Mouse (Mus musculus): ENCODE results near the gene Asna1. TPM values are rescaled to one million over a fixed set of nuclear protein-coding genes. Genes with fewer than 3 reads are reported as not detected.

The Asna1 gene
- polyA plus RNA-seq, 1 experiment from 2014 or later, result 154 TPM

DNA sequence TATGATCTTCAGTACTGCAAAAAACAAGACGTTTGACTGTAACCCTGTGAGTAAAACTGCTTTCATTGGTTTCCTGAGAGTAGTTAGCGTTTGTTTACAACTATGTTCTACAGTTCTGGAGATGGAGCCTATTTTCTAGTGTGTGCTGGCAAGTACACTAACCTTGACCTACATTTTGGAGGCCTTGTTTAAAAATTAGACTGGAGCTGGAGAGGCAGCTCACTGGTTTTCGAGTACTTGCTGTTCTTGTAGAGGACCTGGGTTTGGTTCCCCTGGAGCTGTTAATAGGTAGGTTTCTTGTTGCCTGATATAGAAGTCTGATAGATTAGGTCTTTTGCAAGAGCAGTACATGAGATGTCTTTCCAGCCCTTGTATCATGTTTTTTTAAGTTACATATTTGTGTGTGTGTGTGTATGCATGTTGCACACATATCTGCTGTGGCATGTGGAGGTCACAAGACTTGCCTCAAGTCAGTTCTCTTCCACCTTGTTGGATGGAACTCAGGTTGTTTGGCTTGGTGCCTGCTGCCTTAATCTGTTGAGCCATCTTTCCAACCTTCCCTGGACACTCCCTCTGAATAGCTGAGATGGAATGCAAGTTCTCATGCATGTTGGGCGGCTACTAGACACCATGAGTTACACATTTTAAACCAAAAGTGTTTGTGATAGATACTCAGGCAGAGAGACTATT, 7.7 kb upstream of the Asna1 start:
- ATAC-seq (ENCODE audit: low FRiP score), result no peak
- WGBS, result 86% methylated on average over 4 of the region's 4 CpGs

GRCm38 (mm10) chr8:85029271-85029670, 4.2 kb upstream of the Asna1 start:
- no peak overlapping the region for H3K4me3 ChIP-seq (replicated peaks)
- H3K9ac ChIP-seq (replicated peaks), result peak overlapping the region; percentile 21; the same call in 1 of the 2 replicates
- ATAC-seq (ENCODE audit: low FRiP score), result no peak
- peaks cover 38% of the 10 kb centered on the region for H3K4me1 ChIP-seq
- peak overlapping the region; percentile 92 for H3K4me2 ChIP-seq
- H3K36me3 ChIP-seq, result peaks cover 35% of the 10 kb centered on the region
- 89% methylated on average over 14 of the region's 14 CpGs for WGBS
- no peaks in the 10 kb centered on the region for H3K9me3 ChIP-seq (replicated peaks)
- H3K27ac ChIP-seq (replicated peaks), result no peak overlapping the region
- no peaks in the 10 kb centered on the region for H3K27me3 ChIP-seq (replicated peaks)

More for the DNA sequence above, 7.7 kb upstream of the Asna1 start:
- H3K36me3 ChIP-seq, result peaks cover 35% of the 10 kb centered on the region
- no peak overlapping the region for H3K27ac ChIP-seq (replicated peaks)
- H3K9ac ChIP-seq (replicated peaks), result no peak overlapping the region
- H3K4me3 ChIP-seq (replicated peaks), result no peak overlapping the region
- no peaks in the 10 kb centered on the region for H3K9me3 ChIP-seq (replicated peaks)
- no peak overlapping the region for H3K4me2 ChIP-seq
- no peaks in the 10 kb centered on the region for H3K27me3 ChIP-seq (replicated peaks)
- H3K4me1 ChIP-seq, result peaks cover 36% of the 10 kb centered on the region

DNA sequence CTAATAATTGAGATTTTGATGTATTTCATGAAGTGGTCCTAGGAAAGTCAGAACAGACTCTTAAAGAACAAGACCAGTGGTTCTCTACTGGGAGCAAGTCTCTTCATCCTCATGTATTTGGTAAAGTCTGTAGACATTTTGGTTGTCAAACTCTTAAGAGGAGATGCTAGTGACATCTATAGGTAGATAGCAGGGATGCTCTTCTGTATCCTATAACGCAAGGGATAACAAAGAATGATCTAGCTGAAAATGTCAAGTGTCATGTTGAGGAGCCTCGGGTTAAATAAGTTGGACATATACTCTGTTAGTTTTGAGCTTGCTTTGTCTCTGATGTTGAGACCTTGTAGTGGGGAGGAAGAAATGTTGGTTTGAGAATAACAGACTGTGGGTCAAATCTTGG, 2.8 kb upstream of the Asna1 start:
- 26% methylated on average over 2 of the region's 2 CpGs for WGBS
- H3K9me3 ChIP-seq (replicated peaks), result no peaks in the 10 kb centered on the region
- ATAC-seq (ENCODE audit: low FRiP score), result no peak

GRCm38 (mm10) chr8:85027516-85027855, 2.4 kb upstream of the Asna1 start:
- Histone ChIP-seq H3K36me3 (peaks cover 43% of the 10 kb centered on the region), H3K9ac (replicated peaks) (peak overlapping the region; percentile 100), H3K27ac (replicated peaks) (peak overlapping the region; percentile 86), H3K4me1 (peaks cover 51% of the 10 kb centered on the region), H3K9me3 (replicated peaks) (no peaks in the 10 kb centered on the region), H3K4me2 (peak overlapping the region; percentile 92), H3K27me3 (replicated peaks) (no peaks in the 10 kb centered on the region), H3K4me3 (replicated peaks) (peak overlapping the region; percentile 100)
- no peak for ATAC-seq (ENCODE audit: low FRiP score)
- 4% methylated on average over 13 of the region's 13 CpGs for WGBS

More for the DNA sequence above, 2.8 kb upstream of the Asna1 start:
- peak overlapping the region; percentile 100 for H3K4me3 ChIP-seq (replicated peaks)
- peaks cover 41% of the 10 kb centered on the region for H3K36me3 ChIP-seq
- H3K4me1 ChIP-seq, result peaks cover 51% of the 10 kb centered on the region
- no peaks in the 10 kb centered on the region for H3K27me3 ChIP-seq (replicated peaks)
- peak overlapping the region; percentile 92 for H3K4me2 ChIP-seq
- H3K9ac ChIP-seq (replicated peaks), result peak overlapping the region; percentile 100
- H3K27ac ChIP-seq (replicated peaks), result no peak overlapping the region

DNA sequence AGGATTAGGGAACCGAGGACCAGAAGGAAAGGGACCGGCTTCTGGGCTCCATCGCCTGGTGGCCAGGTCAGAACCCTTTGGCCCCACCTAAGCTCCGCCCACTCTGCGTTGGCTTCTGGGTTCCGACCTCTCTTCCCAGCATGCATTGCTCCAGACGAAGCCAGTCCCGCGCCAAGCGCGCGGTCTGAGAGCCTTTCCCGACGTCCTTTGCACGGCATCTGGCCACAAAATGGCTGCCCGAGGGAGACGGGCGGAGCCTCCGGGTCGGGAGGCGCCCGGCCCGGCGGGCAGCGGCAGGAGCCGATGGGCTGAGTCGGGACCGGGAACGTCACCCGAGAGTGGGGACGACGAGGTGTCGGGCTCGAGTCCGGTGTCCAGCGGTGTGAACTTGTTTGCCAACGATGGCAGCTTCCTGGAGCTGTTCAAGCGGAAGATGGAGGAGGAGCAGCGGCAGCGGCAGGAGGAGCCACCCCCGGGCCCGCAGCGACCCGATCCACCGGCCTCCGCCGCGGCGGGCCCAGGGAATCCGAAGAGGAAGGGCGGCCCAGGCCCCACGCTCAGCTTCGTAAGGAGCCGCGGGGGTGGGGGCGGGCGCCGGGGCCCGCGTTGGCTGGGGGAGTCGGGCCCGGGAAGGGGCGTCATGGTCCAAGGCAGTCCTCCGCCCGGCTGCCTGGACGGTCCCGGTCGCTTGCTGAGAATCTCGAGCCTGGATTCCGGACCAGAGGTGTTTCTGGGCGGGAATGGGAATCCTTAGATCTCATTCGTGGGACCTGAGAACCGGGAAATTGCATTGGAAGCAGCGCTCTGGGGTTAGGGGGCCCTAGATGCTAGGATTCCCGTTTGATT, 1.8 kb upstream of the Asna1 start, which contains the start of gene Trir:
Gene Trir, plus strand, starts transcription at position 154 of the 846 bp plus-strand sequence.
- H3K27me3 ChIP-seq (replicated peaks), result no peaks in the 10 kb centered on the region
- ATAC-seq (ENCODE audit: low FRiP score), result peak; percentile 83
- H3K36me3 ChIP-seq, result peaks cover 43% of the 10 kb centered on the region
- H3K9ac ChIP-seq (replicated peaks), result peak within 1 kb of the TSS; percentile 100
- under 1% methylated on average over 75 of the region's 75 CpGs for WGBS
- peak within 1 kb of the TSS; percentile 86 for H3K27ac ChIP-seq (replicated peaks)
- peak within 1 kb of the TSS; percentile 100 for H3K4me3 ChIP-seq (replicated peaks)
- no peaks in the 10 kb centered on the region for H3K9me3 ChIP-seq (replicated peaks)
- peak within 1 kb of the TSS; percentile 92 for H3K4me2 ChIP-seq
- H3K4me1 ChIP-seq, result peaks cover 51% of the 10 kb centered on the region

GRCm38 (mm10) chr8:85023846-85024245, 1.2 kb downstream of the Asna1 start:
- H3K4me1 ChIP-seq, result peaks cover 40% of the 10 kb centered on the region
- H3K27me3 ChIP-seq (replicated peaks), result no peaks in the 10 kb centered on the region
- no peaks in the 10 kb centered on the region for H3K9me3 ChIP-seq (replicated peaks)
- H3K4me2 ChIP-seq, result peak overlapping the region; percentile 92
- H3K4me3 ChIP-seq (replicated peaks), result peak overlapping the region; percentile 97
- WGBS, result 95% methylated on average over 3 of the region's 3 CpGs
- ATAC-seq (ENCODE audit: low FRiP score), result no peak
- no peak overlapping the region for H3K27ac ChIP-seq (replicated peaks)
- peaks cover 47% of the 10 kb centered on the region for H3K36me3 ChIP-seq
- no peak overlapping the region for H3K9ac ChIP-seq (replicated peaks)

DNA sequence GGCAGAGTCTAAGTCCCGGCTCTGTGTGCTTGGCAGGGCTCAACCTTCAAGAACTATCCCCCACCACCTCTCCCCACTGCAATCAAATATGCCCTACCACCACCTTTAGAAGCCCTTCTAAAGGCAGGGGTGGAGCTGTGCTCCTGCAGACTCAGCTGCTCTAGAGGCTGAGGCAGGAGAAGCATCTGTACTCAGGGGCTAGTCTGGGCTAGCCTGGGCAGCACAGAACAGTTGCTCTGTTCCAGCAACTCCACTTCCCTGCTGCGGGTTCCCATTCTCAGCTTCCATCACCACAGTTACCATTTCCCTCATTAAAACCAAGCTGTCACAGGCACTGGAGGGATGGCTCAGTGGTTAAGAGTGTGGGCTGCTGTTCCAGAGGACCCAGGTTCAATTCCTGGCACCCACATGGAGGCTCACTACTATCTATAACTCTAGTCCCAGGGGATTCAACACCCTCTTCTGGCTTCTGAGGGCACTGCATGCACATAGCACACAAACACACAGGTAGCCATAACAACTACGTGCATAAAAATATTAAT, 3.5 kb downstream of the Asna1 start:
- Histone ChIP-seq H3K4me2 (no peak overlapping the region), H3K4me1 (peaks cover 29% of the 10 kb centered on the region), H3K27me3 (replicated peaks) (no peaks in the 10 kb centered on the region), H3K9ac (replicated peaks) (no peak overlapping the region), H3K4me3 (replicated peaks) (no peak overlapping the region), H3K36me3 (peaks cover 63% of the 10 kb centered on the region), H3K27ac (replicated peaks) (no peak overlapping the region), H3K9me3 (replicated peaks) (no peaks in the 10 kb centered on the region)
- WGBS, result 94% methylated on average over 3 of the region's 3 CpGs
- ATAC-seq (ENCODE audit: low FRiP score), result no peak

- peaks cover 46% of the 10 kb centered on the region for H3K36me3 ChIP-seq
- H3K4me1 ChIP-seq, result peaks cover 7% of the 10 kb centered on the region
- H3K4me3 ChIP-seq (replicated peaks), result no peak overlapping the region
- H3K4me2 ChIP-seq, result no peak overlapping the region
- no peak overlapping the region for H3K9ac ChIP-seq (replicated peaks)
- no peaks in the 10 kb centered on the region for H3K9me3 ChIP-seq (replicated peaks)
- no peak overlapping the region for H3K27ac ChIP-seq (replicated peaks)
- peaks cover 15% of the 10 kb centered on the region; the same call in 1 of the 2 replicates for H3K27me3 ChIP-seq (replicated peaks)
- ATAC-seq (ENCODE audit: low FRiP score), result no peak
- WGBS, result 62% methylated on average over 5 of the region's 5 CpGs
Observed at GRCm38 (mm10) chr8:85017209-85017608, 7.9 kb downstream of the Asna1 start.

DNA sequence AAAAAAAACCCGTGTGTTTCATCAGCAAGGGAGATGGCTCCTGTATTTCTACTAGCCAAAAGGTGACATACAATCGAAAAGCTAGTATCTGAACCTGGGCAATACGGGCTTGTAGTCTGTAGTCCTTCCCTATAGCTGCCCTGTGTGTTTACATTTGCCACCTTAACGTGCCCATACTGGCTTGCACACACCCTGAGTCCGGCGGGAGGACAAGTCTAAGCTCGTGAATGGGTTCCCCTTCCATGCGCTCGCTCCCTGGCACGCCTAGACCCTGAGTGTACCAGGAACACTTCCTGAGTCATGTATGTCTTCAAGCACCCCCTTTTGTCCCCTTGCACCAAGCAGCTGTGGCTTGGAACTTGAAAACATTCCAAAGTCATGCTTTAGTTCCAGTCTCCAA, 8.4 kb downstream of the Asna1 start:
- 75% methylated on average over 10 of the region's 10 CpGs for WGBS
- no peak for ATAC-seq (ENCODE audit: low FRiP score)
- H3K9ac ChIP-seq (replicated peaks), result no peak overlapping the region

DNA sequence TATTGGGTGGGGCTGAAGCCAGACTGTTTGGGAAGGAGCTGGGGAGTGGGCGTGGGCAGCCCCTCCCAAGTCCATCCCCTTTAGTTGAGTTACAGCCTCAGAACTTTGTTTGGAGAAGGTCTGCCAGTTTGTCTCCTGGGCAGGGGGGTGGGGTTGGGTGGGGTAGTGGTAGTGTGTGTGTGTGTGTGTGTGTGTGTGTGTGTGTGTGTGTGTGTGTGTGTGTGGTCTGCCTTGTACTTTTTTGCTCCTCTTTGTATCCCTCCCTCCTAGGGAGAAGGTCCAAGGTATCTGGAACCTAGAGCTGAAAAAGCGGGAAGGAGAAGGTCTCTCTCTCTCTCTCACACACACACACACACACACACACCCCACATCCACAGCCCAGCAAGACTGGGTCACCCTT, 10.7 kb downstream of the Asna1 start, which contains the start of gene Best2:
Gene Best2, minus strand, starts transcription at position 101 of the 400 bp plus-strand sequence.
- Histone ChIP-seq H3K27me3 (replicated peaks) (peaks cover 32% of the 10 kb centered on the region), H3K4me1 (peaks cover 7% of the 10 kb centered on the region), H3K4me3 (replicated peaks) (peak within 1 kb of the TSS; percentile 41), H3K9me3 (replicated peaks) (no peaks in the 10 kb centered on the region), H3K4me2 (peak within 1 kb of the TSS; percentile 74), H3K27ac (replicated peaks) (no peak within 1 kb of the TSS), H3K36me3 (peaks cover 21% of the 10 kb centered on the region), H3K9ac (replicated peaks) (peak within 1 kb of the TSS; percentile 50; the same call in 1 of the 2 replicates)
- 53% methylated on average over 2 of the region's 2 CpGs for WGBS
- ATAC-seq (ENCODE audit: low FRiP score), result no peak

More for the DNA sequence above, 8.4 kb downstream of the Asna1 start:
- peaks cover 17% of the 10 kb centered on the region for H3K27me3 ChIP-seq (replicated peaks)
- peaks cover 42% of the 10 kb centered on the region for H3K36me3 ChIP-seq
- H3K9me3 ChIP-seq (replicated peaks), result no peaks in the 10 kb centered on the region
- H3K27ac ChIP-seq (replicated peaks), result no peak overlapping the region
- no peak overlapping the region for H3K4me2 ChIP-seq
- no peak overlapping the region for H3K4me3 ChIP-seq (replicated peaks)
- peaks cover 7% of the 10 kb centered on the region for H3K4me1 ChIP-seq

- peak; percentile 77 for ATAC-seq (ENCODE audit: low FRiP score)
- 4% methylated on average over 25 of the region's 26 CpGs for WGBS
- H3K9ac ChIP-seq (replicated peaks), result peak overlapping the region; percentile 50; the same call in 1 of the 2 replicates
- no peaks in the 10 kb centered on the region for H3K9me3 ChIP-seq (replicated peaks)
- H3K36me3 ChIP-seq, result peaks cover 10% of the 10 kb centered on the region
- no peak overlapping the region for H3K27ac ChIP-seq (replicated peaks)
- peak overlapping the region; percentile 74 for H3K4me2 ChIP-seq
- peak overlapping the region; percentile 41 for H3K4me3 ChIP-seq (replicated peaks)
- peaks cover 7% of the 10 kb centered on the region for H3K4me1 ChIP-seq
- peaks cover 40% of the 10 kb centered on the region for H3K27me3 ChIP-seq (replicated peaks)
Observed at GRCm38 (mm10) chr8:85013230-85013840, 11.7 kb downstream of the Asna1 start.

Measured in neural tube, embryonic 15.5 days (tissue).